ENCODE assay signal across 34 mouse cellular contexts in genomic region chr1:60911631-60912030, GRCm38 (mm10). TPM values are rescaled to one million over a fixed set of nuclear protein-coding genes. Genes with fewer than 3 reads are reported as not detected.
DNase-seq lines count a peak whose midpoint lies in the region; ATAC-seq and TF ChIP-seq lines count a peak whose summit lies in the region.
"Had no signal": no experiment of that assay in that cellular context is flagged by ENCODE, and none has a peak within 500 bp of the region (broad histone marks: within the 10 kb centered on the region; RNA-seq: fewer than 3 reads in every experiment).

No protein-coding gene starts in this region.

- no peaks in the 10 kb centered on the region for H3K27me3 ChIP-seq in thymus, adult 2 months (ENCODE audit: control insufficient read depth, insufficient read depth, low read length)
- no peaks in the 10 kb centered on the region for H3K27me3 ChIP-seq in hindbrain, embryonic 16.5 days (replicated peaks; ENCODE audit: control insufficient read depth, insufficient read depth, low read length)
- H3K27me3 ChIP-seq: embryonic facial prominence, embryonic 12.5 days; intestine, embryonic 15.5 days; liver, embryonic 15.5 days had no signal

- H3K9me3 ChIP-seq in hindbrain, embryonic 16.5 days (ENCODE audit: control insufficient read depth, low read length), result no peaks in the 10 kb centered on the region
- H3K9me3 ChIP-seq: embryonic facial prominence, embryonic 12.5 days; intestine, embryonic 15.5 days; liver, embryonic 15.5 days had no signal

- DNase-seq in thymus, adult 2 months, result peak; percentile 31
- no peak for DNase-seq in thymus, postnatal 10 days (ENCODE audit: low spot score in 2 of 2)
- peak; percentile 38 for DNase-seq in thymus, postnatal 25 days
- no peak for DNase-seq in c-Kit-positive CD71-positive TER-119-positive erythroid progenitor cells, embryonic 14.5 days (ENCODE audit: low spot score)
- DNase-seq in layer of hippocampus, adult 11-12 months (ENCODE audit: low spot score), result no peak
- DNase-seq: adrenal gland, postnatal 10 days; cerebellum, adult 11 months; cerebellum, adult 9-10 months; cerebellum, postnatal 36 days; embryo, embryonic 11 days; heart, postnatal 14 days; kidney, adult 8-10 months; kidney, postnatal 4 days; layer of hippocampus, adult 9-11 months; liver; lung, embryonic 14.5 days; lung, postnatal 14 days had no signal

- TF ChIP-seq POLR2A in thymus, adult 2 months (IDR thresholded peaks at IDR 0.05; ENCODE audit: control insufficient read depth, extremely low read depth, insufficient read depth, low read length, poor library complexity), result no peak

- H3K4me2 ChIP-seq in hindbrain, embryonic 16.5 days (ENCODE audit: low read length), result no peak overlapping the region
- H3K4me2 ChIP-seq: embryonic facial prominence, embryonic 12.5 days; hindbrain, embryonic 14.5 days; intestine, embryonic 15.5 days; liver, embryonic 15.5 days; lung, embryonic 14.5 days; midbrain, embryonic 11.5 days had no signal

- H3K4me3 ChIP-seq in thymus, adult 2 months (ENCODE audit: control insufficient read depth, insufficient read depth, low read length), result no peak overlapping the region
- no peak overlapping the region for H3K4me3 ChIP-seq in hindbrain, embryonic 16.5 days (ENCODE audit: low read length)
- H3K4me3 ChIP-seq: embryonic facial prominence, embryonic 12.5 days; intestine, embryonic 15.5 days; liver, embryonic 15.5 days had no signal

- H3K9ac ChIP-seq in hindbrain, embryonic 16.5 days (ENCODE audit: low read depth, low read length), result no peak overlapping the region
- H3K9ac ChIP-seq: embryonic facial prominence, embryonic 12.5 days; hindbrain, embryonic 14.5 days; intestine, embryonic 15.5 days; liver, embryonic 15.5 days; lung, embryonic 14.5 days had no signal

- peak overlapping the region; percentile 13; the same call in 1 of the 2 replicates for H3K27ac ChIP-seq in thymus, adult 2 months (ENCODE audit: control insufficient read depth, insufficient read depth, low read length)
- no peak overlapping the region for H3K27ac ChIP-seq in hindbrain, embryonic 16.5 days (ENCODE audit: low read depth, low read length)
- H3K27ac ChIP-seq: embryonic facial prominence, embryonic 12.5 days; hindbrain, embryonic 14.5 days; intestine, embryonic 15.5 days; kidney, postnatal 0 days; liver, embryonic 15.5 days had no signal

- peak; percentile 28 for ATAC-seq in activated CD4-positive, CD25-positive, alpha-beta regulatory T cell, adult 4 months
- peak; percentile 8 for ATAC-seq in inflammation-experienced regulatory T-cells, adult 6 months
- ATAC-seq in hindbrain, embryonic 16.5 days, result no peak
- ATAC-seq: forebrain, embryonic 14.5 days; intestine, embryonic 15.5 days had no signal

- no peak for TF ChIP-seq CTCF in thymus, adult 2 months (IDR thresholded peaks at IDR 0.05; ENCODE audit: borderline replicate concordance, control insufficient read depth, extremely low read depth, insufficient read depth, low read length, poor library complexity)

- peaks cover 26% of the 10 kb centered on the region for H3K4me1 ChIP-seq in thymus, adult 2 months (replicated peaks; ENCODE audit: control insufficient read depth, insufficient read depth, low read length)
- no peaks in the 10 kb centered on the region for H3K4me1 ChIP-seq in hindbrain, embryonic 16.5 days (ENCODE audit: control insufficient read depth, insufficient read depth, low read depth, low read length)
- H3K4me1 ChIP-seq: intestine, embryonic 15.5 days; liver, embryonic 15.5 days had no signal

- 42% methylated on average over 3 of the region's 3 CpGs for WGBS in thymus, adult 2 months
- 93% methylated on average over 3 of the region's 3 CpGs for WGBS in hindbrain, embryonic 16.5 days

- H3K36me3 ChIP-seq in thymus, adult 2 months (ENCODE audit: control insufficient read depth, insufficient read depth, low read length), result no peaks in the 10 kb centered on the region
- no peaks in the 10 kb centered on the region for H3K36me3 ChIP-seq in hindbrain, embryonic 16.5 days (ENCODE audit: control insufficient read depth, insufficient read depth, low read length)
- H3K36me3 ChIP-seq: embryonic facial prominence, embryonic 12.5 days; intestine, embryonic 15.5 days; liver, embryonic 15.5 days had no signal

RNA-seq across cellular contexts. Expression of gene Ctla4, which starts 24.8 kb away (rescaled TPM):
- 3.8 and 7.4 TPM in 2 replicates for polyA plus RNA-seq in thymus, adult 2 months (2012; rRNA removed)
- polyA plus RNA-seq in activated CD4-positive, CD25-positive, alpha-beta regulatory T cell, adult 4 months (2017; shearing (Covaris generic)), result 100 to 1,000 TPM; 242 to 284 TPM
- 100 to 1,000 TPM; 121 to 243 (median 214) TPM for polyA plus RNA-seq in inflammation-experienced regulatory T-cells, adult 6 months (2017; shearing (Covaris generic))
- polyA plus RNA-seq in hindbrain, embryonic 16.5 days (2015; fragmentation: Nextera tagmentation; extraction: Ambion mirVana), result not detected in 2 replicates
- polyA plus RNA-seq: embryonic facial prominence, embryonic 12.5 days; forebrain, embryonic 14.5 days; frontal cortex, adult 2 months; gonadal fat pad, adult 2 months; heart, embryonic 14.5 days; hindbrain, embryonic 14.5 days; intestine, embryonic 15.5 days; kidney, postnatal 0 days; liver, embryonic 15.5 days; lung, embryonic 14.5 days; midbrain, embryonic 11.5 days; midbrain, postnatal 0 days; neural tube, embryonic 14.5 days; stomach, embryonic 14.5 days; testis, adult 2 months had no signal

Comparison
In these comparisons a context has a peak if more than half of its experiments do, and no peak if none do; other contexts are left out.
1. DNase-seq: peak in thymus, adult 2 months (single experiment) and thymus, postnatal 25 days (single experiment); none in thymus, postnatal 10 days (0 of 2), c-Kit-positive CD71-positive TER-119-positive erythroid progenitor cells, embryonic 14.5 days (single experiment) and layer of hippocampus, adult 11-12 months (single experiment).
2. RNA of gene Ctla4, which starts 24.8 kb away (polyA plus RNA-seq): 242 to 284 TPM in activated CD4-positive, CD25-positive, alpha-beta regulatory T cell, adult 4 months and 121 to 243 TPM in inflammation-experienced regulatory T-cells, adult 6 months; 3.8 to 7.4 TPM in thymus, adult 2 months and not detected in hindbrain, embryonic 16.5 days; every median in the first group is over 10 times any median in the second.